Mouse (Mus musculus) intestine, embryonic 15.5 days (tissue): ENCODE results near the gene Olfr1032. TPM values are rescaled to one million over a fixed set of nuclear protein-coding genes. Genes with fewer than 3 reads are reported as not detected.
A peak's percentile ranks its signal among the peaks of the same experiment; 100 is the strongest.
"Not testable (repeated sequence)": the region's sequence is repeated elsewhere in the genome, so short reads cannot be mapped to it uniquely, and the experiment has no call there.

ENCODE experiments used
- ATAC-seq: fragments of 200-750 bp; cut with Nextera tagmentation; 2 replicates; pipeline ENCODE4 v1.8.0; 2017; ENCODE audit warnings: moderate TSS enrichment, moderate library complexity
- H3K27ac ChIP-seq: fragments of 300-500 bp; sonication (generic); 2 replicates; pipeline ENCODE4 v1.5.1; 2015; ENCODE audit warnings: mild to moderate bottlenecking, inconsistent platforms
- H3K27me3 ChIP-seq: fragments of 300-500 bp; sonication (generic); replicated peaks from 2 replicates; pipeline ENCODE4 v1.6.1; 2015; ENCODE audit warnings: inconsistent platforms
- H3K36me3 ChIP-seq: fragments of 300-500 bp; sonication (generic); 2 replicates; pipeline ENCODE4 v1.6.1; 2015; ENCODE audit warnings: inconsistent platforms
- H3K4me1 ChIP-seq: fragments of 300-500 bp; sonication (generic); replicated peaks from 2 replicates; pipeline ENCODE4 v1.6.1; 2015; ENCODE audit warnings: inconsistent platforms
- H3K4me2 ChIP-seq: fragments of 300-500 bp; sonication (generic); replicated peaks from 2 replicates; pipeline ENCODE4 v1.6.1; 2015; ENCODE audit warnings: mild to moderate bottlenecking, inconsistent platforms
- H3K4me3 ChIP-seq: fragments of 300-500 bp; sonication (generic); replicated peaks from 2 replicates; pipeline ENCODE4 v1.5.1; 2015; ENCODE audit warnings: inconsistent platforms
- H3K9ac ChIP-seq: fragments of 300-500 bp; sonication (generic); 2 replicates; pipeline ENCODE4 v1.6.1; 2015; ENCODE audit warnings: inconsistent platforms
- H3K9me3 ChIP-seq: fragments of 300-500 bp; sonication (generic); 2 replicates; pipeline ENCODE4 v1.6.1; 2016; ENCODE audit warnings: inconsistent platforms
- WGBS: fragments of 180-500 bp; shearing (Covaris S2); methylation state at CpG from one replicate; pipeline ENCODE4 v1.1.7; 2015; 5-methylcytosine and 5-hydroxymethylcytosine counted together
- polyA plus RNA-seq: library from polyadenylated mRNA; unstranded; fragments of >200 nt; fragmentation: Nextera tagmentation; extraction: Ambion mirVana; gene quantifications from 2 replicates; pipeline ENCODE4 v1.2.1, GENCODE M21; 2015

Gene Olfr1032
- not detected in 2 replicates for polyA plus RNA-seq

GRCm38 (mm10) chr2:86005240-86005639 lies at the start of gene Olfr1032:
Olfr1032 (plus strand) TSS chr2:86005540.
- no peak within 1 kb of the TSS for H3K4me2 ChIP-seq
- no peaks in the 10 kb centered on the region for H3K27me3 ChIP-seq
- H3K27ac ChIP-seq, result no peak within 1 kb of the TSS
- 83% methylated on average over 7 of the region's 7 CpGs for WGBS
- H3K4me3 ChIP-seq, result no peak within 1 kb of the TSS
- no peaks in the 10 kb centered on the region for H3K36me3 ChIP-seq
- H3K9me3 ChIP-seq, result no peaks in the 10 kb centered on the region
- H3K9ac ChIP-seq, result no peak within 1 kb of the TSS
- H3K4me1 ChIP-seq, result no peaks in the 10 kb centered on the region
- no peak for ATAC-seq

- Histone ChIP-seq H3K27ac (no peak within 1 kb of the TSS), H3K9me3 (no peaks in the 10 kb centered on the region), H3K4me1 (no peaks in the 10 kb centered on the region), H3K4me3 (no peak within 1 kb of the TSS), H3K27me3 (no peaks in the 10 kb centered on the region), H3K4me2 (no peak within 1 kb of the TSS), H3K36me3 (no peaks in the 10 kb centered on the region), H3K9ac (no peak within 1 kb of the TSS)
- ATAC-seq, result no peak
- 82% methylated on average over 2 of the region's 2 CpGs for WGBS
Observed at GRCm38 (mm10) chr2:85973595-85973994, 31.7 kb upstream of the Olfr1032 start, which contains the start of gene Olfr1029. Olfr1029 (plus strand) TSS chr2:85973895.

GRCm38 (mm10) chr2:85978976-85979375 lies 26.4 kb upstream of the Olfr1032 start, which contains the start of gene Olfr1030:
Olfr1030 (plus strand) TSS chr2:85979276.
- Histone ChIP-seq H3K4me2 (no peak within 1 kb of the TSS), H3K9me3 (no peaks in the 10 kb centered on the region), H3K27ac (no peak within 1 kb of the TSS), H3K36me3 (no peaks in the 10 kb centered on the region), H3K4me3 (no peak within 1 kb of the TSS), H3K9ac (no peak within 1 kb of the TSS), H3K27me3 (no peaks in the 10 kb centered on the region), H3K4me1 (no peaks in the 10 kb centered on the region)
- WGBS, result 77% methylated on average over 1 of the region's 1 CpGs
- ATAC-seq, result no peak

GRCm38 (mm10) chr2:85990004-85990403 lies 15.3 kb upstream of the Olfr1032 start, which contains the start of gene Olfr1031:
Olfr1031 (plus strand) TSS chr2:85990304.
- Histone ChIP-seq H3K9ac (no peak within 1 kb of the TSS), H3K4me2 (no peak within 1 kb of the TSS), H3K27me3 (no peaks in the 10 kb centered on the region), H3K27ac (no peak within 1 kb of the TSS), H3K4me3 (no peak within 1 kb of the TSS), H3K9me3 (no peaks in the 10 kb centered on the region), H3K36me3 (no peaks in the 10 kb centered on the region), H3K4me1 (no peaks in the 10 kb centered on the region)
- ATAC-seq, result no peak
- WGBS, result 75% methylated on average over 3 of the region's 3 CpGs

- H3K27ac ChIP-seq, H3K9ac ChIP-seq: not testable (repeated sequence)
Observed at GRCm38 (mm10) chr2:86020406-86020805, 15.1 kb downstream of the Olfr1032 start, which contains the start of gene Olfr1033. Olfr1033 (plus strand) TSS chr2:86020633.

GRCm38 (mm10) chr2:86021518-86021917 lies 16.2 kb downstream of the Olfr1032 start:
- ATAC-seq, H3K27me3 ChIP-seq, H3K9ac ChIP-seq, H3K4me3 ChIP-seq, H3K36me3 ChIP-seq, H3K4me1 ChIP-seq, H3K27ac ChIP-seq, H3K9me3 ChIP-seq, H3K4me2 ChIP-seq: not testable (repeated sequence)
- WGBS, result 52% methylated on average over 7 of the region's 9 CpGs

More at GRCm38 (mm10) chr2:86020406-86020805, 15.1 kb downstream of the Olfr1032 start, which contains the start of gene Olfr1033:
- H3K27me3 ChIP-seq, H3K36me3 ChIP-seq, ATAC-seq, H3K4me1 ChIP-seq, H3K9me3 ChIP-seq: not testable (repeated sequence)
- H3K4me3 ChIP-seq, result peak within 1 kb of the TSS; percentile 34
- 6% methylated on average over 11 of the region's 11 CpGs for WGBS
- peak within 1 kb of the TSS; percentile 51 for H3K4me2 ChIP-seq

- Histone ChIP-seq H3K4me2 (no peak within 1 kb of the TSS), H3K4me1 (no peaks in the 10 kb centered on the region), H3K27me3 (no peaks in the 10 kb centered on the region), H3K4me3 (no peak within 1 kb of the TSS), H3K9ac (no peak within 1 kb of the TSS), H3K9me3 (no peaks in the 10 kb centered on the region), H3K36me3 (no peaks in the 10 kb centered on the region), H3K27ac (no peak within 1 kb of the TSS)
- ATAC-seq, result no peak
Observed at GRCm38 (mm10) chr2:86045561-86045960, 40.2 kb downstream of the Olfr1032 start, which contains the start of gene Olfr1034. Olfr1034 (plus strand) TSS chr2:86045861.

- H3K27ac ChIP-seq, H3K9ac ChIP-seq, H3K36me3 ChIP-seq, H3K4me3 ChIP-seq, H3K9me3 ChIP-seq, H3K4me1 ChIP-seq, H3K27me3 ChIP-seq, H3K4me2 ChIP-seq, ATAC-seq: not testable (repeated sequence)
Observed at GRCm38 (mm10) chr2:86050777-86051176, 45.4 kb downstream of the Olfr1032 start.

Other genes with a start within 250 kb of the Olfr1032 start
- gene Olfr1012, start 242.8 kb upstream of the Olfr1032 start, polyA plus RNA-seq, result not detected in 2 replicates
- not detected in 2 replicates for gene Olfr1013, start 238.4 kb upstream of the Olfr1032 start, polyA plus RNA-seq
- not detected in 2 replicates for gene Olfr1014, start 232.8 kb upstream of the Olfr1032 start, polyA plus RNA-seq
- gene Olfr1015, start 223.5 kb upstream of the Olfr1032 start, polyA plus RNA-seq, result not detected in 2 replicates
- gene Olfr1016, start 203.0 kb upstream of the Olfr1032 start, polyA plus RNA-seq, result not detected in 2 replicates
- gene Olfr1018, start 187.1 kb upstream of the Olfr1032 start, polyA plus RNA-seq, result not detected in 2 replicates
- not detected in 2 replicates for gene Olfr1019, start 160.1 kb upstream of the Olfr1032 start, polyA plus RNA-seq
- not detected in 2 replicates for gene Olfr1020, start 158.5 kb upstream of the Olfr1032 start, polyA plus RNA-seq
- not detected in 2 replicates for gene Olfr1022, start 136.9 kb upstream of the Olfr1032 start, polyA plus RNA-seq
- gene Olfr1023, start 119.9 kb upstream of the Olfr1032 start, polyA plus RNA-seq, result not detected in 2 replicates
- not detected in 2 replicates for gene Olfr1024, start 100.5 kb upstream of the Olfr1032 start, polyA plus RNA-seq
- not detected in 2 replicates for gene Olfr1025-ps1, start 90.3 kb upstream of the Olfr1032 start, polyA plus RNA-seq
- not detected in 2 replicates for gene Olfr1026, start 84.0 kb upstream of the Olfr1032 start, polyA plus RNA-seq
- gene Olfr1028, start 55.1 kb upstream of the Olfr1032 start, polyA plus RNA-seq, result not detected in 2 replicates
- not detected in 2 replicates for gene Olfr1029, start 31.6 kb upstream of the Olfr1032 start, polyA plus RNA-seq
- not detected in 2 replicates for gene Olfr1030, start 26.3 kb upstream of the Olfr1032 start, polyA plus RNA-seq
- not detected in 2 replicates for gene Olfr1031, start 15.2 kb upstream of the Olfr1032 start, polyA plus RNA-seq
- 2.8 and 3.4 TPM in 2 replicates for gene Olfr1033, start 15.1 kb downstream of the Olfr1032 start, polyA plus RNA-seq
- 0.03 and 0.06 TPM in 2 replicates for gene Olfr1034, start 40.3 kb downstream of the Olfr1032 start, polyA plus RNA-seq
- not detected in 2 replicates for gene Olfr1036, start 68.5 kb downstream of the Olfr1032 start, polyA plus RNA-seq
- gene Olfr1037, start 81.8 kb downstream of the Olfr1032 start, polyA plus RNA-seq, result not detected in 2 replicates
- not detected in 2 replicates for gene Olfr1039, start 130.4 kb downstream of the Olfr1032 start, polyA plus RNA-seq
- not detected in 2 replicates for gene Olfr1040, start 141.2 kb downstream of the Olfr1032 start, polyA plus RNA-seq
- gene Olfr1042, start 156.3 kb downstream of the Olfr1032 start, polyA plus RNA-seq, result not detected in 2 replicates
- not detected in 2 replicates for gene Olfr1043, start 162.0 kb downstream of the Olfr1032 start, polyA plus RNA-seq
- gene Olfr1044, start 172.3 kb downstream of the Olfr1032 start, polyA plus RNA-seq, result not detected in 2 replicates
- gene Olfr52, start 180.1 kb downstream of the Olfr1032 start, polyA plus RNA-seq, result not detected in 2 replicates
- gene Olfr1045, start 197.5 kb downstream of the Olfr1032 start, polyA plus RNA-seq, result not detected in 2 replicates
- gene Olfr1046, start 213.8 kb downstream of the Olfr1032 start, polyA plus RNA-seq, result not detected in 2 replicates
- not detected in 2 replicates for gene Olfr1047, start 225.9 kb downstream of the Olfr1032 start, polyA plus RNA-seq
- gene Olfr1048, start 234.7 kb downstream of the Olfr1032 start, polyA plus RNA-seq, result not detected in 2 replicates